In genomic region chr7:62433243-62433642, GRCm38 (mm10) we compare ENCODE assay signal across 13 mouse cellular contexts. TPM values are rescaled to one million over a fixed set of nuclear protein-coding genes. Genes with fewer than 3 reads are reported as not detected.
DNase-seq lines count a peak whose midpoint lies in the region; ATAC-seq and TF ChIP-seq lines count a peak whose summit lies in the region.
"Had no signal": no experiment of that assay in that cellular context is flagged by ENCODE, and none has a peak within 500 bp of the region (broad histone marks: within the 10 kb centered on the region; RNA-seq: fewer than 3 reads in every experiment).

No protein-coding gene starts in this region.

- peak; percentile 1 for DNase-seq in CD4-positive, CD25-positive, alpha-beta regulatory T cell, adult 2 months (ENCODE audit: low read depth, low spot score)
- peak; percentile 47 for DNase-seq in kidney, postnatal 0 days (ENCODE audit: low spot score)
- DNase-seq in thymus, postnatal 0 days (ENCODE audit: low spot score) = peak; percentile 3
- no peak for DNase-seq in thymus, postnatal 36 days
- DNase-seq in stomach, postnatal 0 days (ENCODE audit: low spot score) = no peak
- DNase-seq: kidney, adult 11 months; thymus, postnatal 4 days had no signal

- H3K4me1 ChIP-seq in kidney, postnatal 0 days (replicated peaks; ENCODE audit: insufficient read depth, low read length) = no peaks in the 10 kb centered on the region
- H3K4me1 ChIP-seq in kidney, embryonic 16.5 days (ENCODE audit: insufficient read depth, low read length) = no peaks in the 10 kb centered on the region
- H3K4me1 ChIP-seq in stomach, postnatal 0 days (replicated peaks; ENCODE audit: control insufficient read depth, insufficient read depth) = no peaks in the 10 kb centered on the region
- H3K4me1 ChIP-seq in neural tube, embryonic 15.5 days = no peaks in the 10 kb centered on the region
- H3K4me1 ChIP-seq: embryonic facial prominence, embryonic 13.5 days; heart, embryonic 15.5 days had no signal

- H3K4me3 ChIP-seq in kidney, postnatal 0 days (replicated peaks; ENCODE audit: low read depth, low read length) = no peak overlapping the region
- no peak overlapping the region for H3K4me3 ChIP-seq in kidney, embryonic 16.5 days (ENCODE audit: low read length)
- H3K4me3 ChIP-seq in stomach, postnatal 0 days (ENCODE audit: low read depth, low read length) = no peak overlapping the region
- H3K4me3 ChIP-seq in neural tube, embryonic 15.5 days (replicated peaks) = no peak overlapping the region
- H3K4me3 ChIP-seq: embryonic facial prominence, embryonic 13.5 days; heart, embryonic 15.5 days; myocyte had no signal

- peak; percentile 59; the same call in 1 of the 2 replicates for TF ChIP-seq CTCF in kidney, postnatal 0 days (IDR thresholded peaks at IDR 0.05; ENCODE audit: low read depth)
- TF ChIP-seq CTCF in stomach, postnatal 0 days (IDR thresholded peaks at IDR 0.05; ENCODE audit: low read depth) = peak; percentile 65

- H3K27me3 ChIP-seq in kidney, postnatal 0 days (ENCODE audit: insufficient read depth, low read length) = no peaks in the 10 kb centered on the region
- H3K27me3 ChIP-seq in kidney, embryonic 16.5 days (ENCODE audit: insufficient read depth, low read length) = no peaks in the 10 kb centered on the region
- no peaks in the 10 kb centered on the region for H3K27me3 ChIP-seq in stomach, postnatal 0 days (ENCODE audit: control insufficient read depth, insufficient read depth, low read length)
- H3K27me3 ChIP-seq in neural tube, embryonic 15.5 days (replicated peaks) = no peaks in the 10 kb centered on the region
- H3K27me3 ChIP-seq: embryonic facial prominence, embryonic 13.5 days; heart, embryonic 15.5 days had no signal

- H3K9me3 ChIP-seq in kidney, postnatal 0 days (replicated peaks; ENCODE audit: low read length) = no peaks in the 10 kb centered on the region
- H3K9me3 ChIP-seq in kidney, embryonic 16.5 days (ENCODE audit: low read length) = no peaks in the 10 kb centered on the region
- no peaks in the 10 kb centered on the region for H3K9me3 ChIP-seq in stomach, postnatal 0 days (ENCODE audit: control insufficient read depth, low read length)
- H3K9me3 ChIP-seq in neural tube, embryonic 15.5 days (replicated peaks) = no peaks in the 10 kb centered on the region
- H3K9me3 ChIP-seq: embryonic facial prominence, embryonic 13.5 days; heart, embryonic 15.5 days had no signal

- H3K27ac ChIP-seq in kidney, postnatal 0 days = no peak overlapping the region
- H3K27ac ChIP-seq in kidney, embryonic 16.5 days (ENCODE audit: low read length) = no peak overlapping the region
- no peak overlapping the region for H3K27ac ChIP-seq in stomach, postnatal 0 days (replicated peaks)
- no peak overlapping the region for H3K27ac ChIP-seq in neural tube, embryonic 15.5 days (replicated peaks)
- H3K27ac ChIP-seq: embryonic facial prominence, embryonic 13.5 days; heart, embryonic 15.5 days had no signal

- 37% methylated on average over 3 of the region's 3 CpGs for WGBS in kidney, postnatal 0 days
- WGBS in kidney, embryonic 16.5 days = 34% methylated on average over 3 of the region's 3 CpGs
- WGBS in stomach, postnatal 0 days = 27% methylated on average over 3 of the region's 3 CpGs
- 35% methylated on average over 3 of the region's 3 CpGs for WGBS in neural tube, embryonic 15.5 days

- no peak for TF ChIP-seq EP300 in stomach, postnatal 0 days (optimal IDR thresholded peaks at IDR 0.05)

- no peak overlapping the region for H3K4me2 ChIP-seq in kidney, postnatal 0 days (ENCODE audit: low read length)
- H3K4me2 ChIP-seq in kidney, embryonic 16.5 days (replicated peaks; ENCODE audit: low read depth, low read length) = no peak overlapping the region
- no peak overlapping the region for H3K4me2 ChIP-seq in stomach, postnatal 0 days (replicated peaks; ENCODE audit: low read depth)
- no peak overlapping the region for H3K4me2 ChIP-seq in neural tube, embryonic 15.5 days
- H3K4me2 ChIP-seq: embryonic facial prominence, embryonic 13.5 days; heart, embryonic 15.5 days had no signal

- no peak for ATAC-seq in CD4-positive, CD25-positive, alpha-beta regulatory T cell, adult 4 months
- no peak for ATAC-seq in kidney, postnatal 0 days (replicated peaks; ENCODE audit: low FRiP score, low read depth)
- ATAC-seq in kidney, embryonic 16.5 days (ENCODE audit: low FRiP score, low TSS enrichment) = no peak
- no peak for ATAC-seq in stomach, postnatal 0 days (ENCODE audit: low FRiP score, low TSS enrichment)
- ATAC-seq in neural tube, embryonic 15.5 days (ENCODE audit: low FRiP score) = no peak

- no peaks in the 10 kb centered on the region for H3K36me3 ChIP-seq in kidney, postnatal 0 days (ENCODE audit: insufficient read depth, low read length)
- no peaks in the 10 kb centered on the region for H3K36me3 ChIP-seq in kidney, embryonic 16.5 days (ENCODE audit: insufficient read depth, low read length)
- H3K36me3 ChIP-seq in stomach, postnatal 0 days (ENCODE audit: control insufficient read depth, insufficient read depth, low read length) = no peaks in the 10 kb centered on the region
- H3K36me3 ChIP-seq in neural tube, embryonic 15.5 days = no peaks in the 10 kb centered on the region
- H3K36me3 ChIP-seq: embryonic facial prominence, embryonic 13.5 days; heart, embryonic 15.5 days had no signal

- no peak overlapping the region for H3K9ac ChIP-seq in kidney, postnatal 0 days (ENCODE audit: low read depth, low read length)
- no peak overlapping the region for H3K9ac ChIP-seq in kidney, embryonic 16.5 days (replicated peaks; ENCODE audit: low read length)
- no peak overlapping the region for H3K9ac ChIP-seq in stomach, postnatal 0 days (ENCODE audit: low read length)
- no peak overlapping the region for H3K9ac ChIP-seq in neural tube, embryonic 15.5 days (replicated peaks)
- H3K9ac ChIP-seq: embryonic facial prominence, embryonic 13.5 days; heart, embryonic 15.5 days had no signal

RNA-seq across cellular contexts. Expression of gene Mkrn3, which starts 13.3 kb away (rescaled TPM):
- not detected for polyA plus RNA-seq in CD4-positive, CD25-positive, alpha-beta regulatory T cell, adult 4 months (2017; shearing (Covaris generic))
- polyA plus RNA-seq in kidney, postnatal 0 days (2015; fragmentation: Nextera tagmentation; extraction: Ambion mirVana) = 3.6 and 4.2 TPM in 2 replicates
- polyA plus RNA-seq in kidney, embryonic 16.5 days (2015; fragmentation: Nextera tagmentation; extraction: Ambion mirVana) = 5.1 and 5.2 TPM in 2 replicates
- polyA plus RNA-seq in thymus, postnatal 0 days (2015; fragmentation: Nextera tagmentation; extraction: Ambion mirVana) = 0.98 and 1.1 TPM in 2 replicates
- polyA plus RNA-seq in stomach, postnatal 0 days (2015; fragmentation: Nextera tagmentation; extraction: Ambion mirVana) = 1.9 and 2.2 TPM in 2 replicates
- 17.1 and 21.2 TPM in 2 replicates for polyA plus RNA-seq in neural tube, embryonic 15.5 days (2015; fragmentation: Nextera tagmentation; extraction: Ambion mirVana)

RNA-seq across cellular contexts. Expression of gene Peg12, which starts 31.1 kb away (rescaled TPM):
- not detected for polyA plus RNA-seq in CD4-positive, CD25-positive, alpha-beta regulatory T cell, adult 4 months (2017; shearing (Covaris generic))
- 18.4 and 20.1 TPM in 2 replicates for polyA plus RNA-seq in kidney, postnatal 0 days (2015; fragmentation: Nextera tagmentation; extraction: Ambion mirVana)
- polyA plus RNA-seq in kidney, embryonic 16.5 days (2015; fragmentation: Nextera tagmentation; extraction: Ambion mirVana) = 24.2 and 25.4 TPM in 2 replicates
- polyA plus RNA-seq in thymus, postnatal 0 days (2015; fragmentation: Nextera tagmentation; extraction: Ambion mirVana) = 2.7 and 3.0 TPM in 2 replicates
- 6.4 and 7.7 TPM in 2 replicates for polyA plus RNA-seq in stomach, postnatal 0 days (2015; fragmentation: Nextera tagmentation; extraction: Ambion mirVana)
- 7.2 and 10.2 TPM in 2 replicates for polyA plus RNA-seq in neural tube, embryonic 15.5 days (2015; fragmentation: Nextera tagmentation; extraction: Ambion mirVana)

RNA-seq across cellular contexts. Expression of gene Magel2, which starts 56.4 kb away (rescaled TPM):
- not detected for polyA plus RNA-seq in CD4-positive, CD25-positive, alpha-beta regulatory T cell, adult 4 months (2017; shearing (Covaris generic))
- 0.09 TPM in 1 of 2 replicates, not detected in the other for polyA plus RNA-seq in kidney, postnatal 0 days (2015; fragmentation: Nextera tagmentation; extraction: Ambion mirVana)
- 0.74 and 1.1 TPM in 2 replicates for polyA plus RNA-seq in kidney, embryonic 16.5 days (2015; fragmentation: Nextera tagmentation; extraction: Ambion mirVana)
- polyA plus RNA-seq in thymus, postnatal 0 days (2015; fragmentation: Nextera tagmentation; extraction: Ambion mirVana) = 0.09 and 0.23 TPM in 2 replicates
- polyA plus RNA-seq in stomach, postnatal 0 days (2015; fragmentation: Nextera tagmentation; extraction: Ambion mirVana) = 0.18 and 0.19 TPM in 2 replicates
- polyA plus RNA-seq in neural tube, embryonic 15.5 days (2015; fragmentation: Nextera tagmentation; extraction: Ambion mirVana) = 12.0 and 13.8 TPM in 2 replicates
- polyA plus RNA-seq: myocyte had no signal

Comparison
In these comparisons a context has a peak if more than half of its experiments do, and no peak if none do; other contexts are left out.
1. DNase-seq: peak in CD4-positive, CD25-positive, alpha-beta regulatory T cell, adult 2 months (single experiment), kidney, postnatal 0 days (single experiment) and thymus, postnatal 0 days (single experiment); none in thymus, postnatal 36 days (0 of 2) and stomach, postnatal 0 days (single experiment).